Mouse (Mus musculus): ENCODE results near the gene Celf1.

- TF ChIP-seq POLR2A (IDR thresholded peaks at IDR 0.05; ENCODE audit: control insufficient read depth, low read depth, low read length) (no peak), CTCF (IDR thresholded peaks at IDR 0.05; ENCODE audit: control insufficient read depth, insufficient read depth, insufficient replicate concordance, low read depth, low read length) (no peak)
Observed at GRCm38 (mm10) chr2:90970606-90971005, 30.4 kb downstream of the Celf1 start.

Data from testis, adult 2 months (tissue).